Mouse (Mus musculus) liver, embryonic 14.5 days (tissue): ENCODE data around the gene Lrrc4. TPM values are rescaled to one million over a fixed set of nuclear protein-coding genes. Genes with fewer than 3 reads are reported as not detected.

ENCODE experiments used
- ATAC-seq: fragments of 200-750 bp; cut with Nextera tagmentation; 2 replicates; pipeline ENCODE4 v1.8.0; 2017; ENCODE audit warnings: moderate number of reproducible peaks, mild to moderate bottlenecking, moderate library complexity; ENCODE audit not compliant: insufficient read depth
- DNase-seq, 3 experiments: peaks; one replicate each; pipeline ENCODE4 v3.0.0-alpha.2; 2012 to 2013; ENCODE audit warnings: low read depth in 3 of 3, low spot score in 3 of 3
- H3K27ac ChIP-seq: fragments of 300-500 bp; sonication (generic); 2 replicates; pipeline ENCODE4 v1.5.1; 2014; ENCODE audit warnings: moderate library complexity, mild to moderate bottlenecking, control low read depth, inconsistent platforms
- H3K27me3 ChIP-seq: fragments of 300-500 bp; sonication (generic); 2 replicates; pipeline ENCODE4 v1.6.1; 2014; ENCODE audit warnings: mild to moderate bottlenecking, low read length, moderate library complexity; ENCODE audit not compliant: control insufficient read depth, insufficient read depth
- H3K36me3 ChIP-seq: fragments of 300-500 bp; sonication (generic); replicated peaks from 2 replicates; pipeline ENCODE4 v1.6.1; 2014; ENCODE audit warnings: low read depth; ENCODE audit not compliant: control insufficient read depth, insufficient read depth
- H3K4me1 ChIP-seq, 2 experiments: fragments of 200-500 bp in 1 of 2; fragments of 300-500 bp in 1 of 2; sonication (generic) in 1 of 2; replicated peaks; 2 replicates each; pipeline ENCODE4 v1.6.1; 2012 to 2014; ENCODE audit warnings: antibody characterized with exemption in 1 of 2, inconsistent platforms in 1 of 2, low read length in 1 of 2; ENCODE audit not compliant: control insufficient read depth in 2 of 2, insufficient read depth in 2 of 2
- H3K4me2 ChIP-seq: fragments of 300-500 bp; sonication (generic); 2 replicates; pipeline ENCODE4 v1.6.1; 2014; ENCODE audit warnings: low read depth, mild to moderate bottlenecking, control low read depth, moderate library complexity
- H3K4me3 ChIP-seq, 2 experiments: fragments of 200-500 bp in 1 of 2; fragments of 300-500 bp in 1 of 2; sonication (generic) in 1 of 2; 2 replicates each; pipeline ENCODE4 v1.5.1; 2012 to 2014; ENCODE audit warnings: low read depth in 2 of 2, low read length in 2 of 2, mild to moderate bottlenecking in 2 of 2, control low read depth in 1 of 2, inconsistent platforms in 1 of 2, moderate library complexity in 1 of 2; ENCODE audit not compliant: insufficient read depth in 1 of 2
- H3K9ac ChIP-seq: fragments of 300-500 bp; sonication (generic); replicated peaks from 2 replicates; pipeline ENCODE4 v1.6.1; 2014; ENCODE audit warnings: mild to moderate bottlenecking, control low read depth, moderate library complexity
- H3K9me3 ChIP-seq: fragments of 300-500 bp; sonication (generic); 2 replicates; pipeline ENCODE4 v1.6.1; 2016; ENCODE audit warnings: low read length, mixed read lengths; ENCODE audit not compliant: control insufficient read depth
- CTCF ChIP-seq: IDR thresholded peaks from 2 replicates; pipeline ENCODE4 v1.5.1; 2016; ENCODE audit warnings: antibody characterized with exemption, low read depth, control low read depth
- EP300 ChIP-seq: IDR thresholded peaks from 2 replicates; pipeline ENCODE4 v1.6.1; 2016; ENCODE audit warnings: antibody characterized with exemption, low read depth
- WGBS: fragments of 180-500 bp; shearing (Covaris S2); extraction: QIAGEN DNeasy Blood & Tissue Kit; methylation state at CpG from one replicate; pipeline ENCODE4 v1.1.7; 2014; ENCODE audit not compliant: insufficient replicate concordance; 5-methylcytosine and 5-hydroxymethylcytosine counted together
- polyA plus RNA-seq, 2 experiments: library from polyadenylated mRNA; depleted of rRNA in 1 of 2; stranded (reverse) in 1 of 2; unstranded in 1 of 2; fragments of >200 nt; fragmentation: Nextera tagmentation in 1 of 2; extraction: Ambion mirVana in 1 of 2; gene quantifications; 2 replicates each; pipeline versions ENCODE4 v1.2.1 to v1.2.3; 2012 to 2014

Lrrc4 gene
- polyA plus RNA-seq, 2 experiments: 0.06 to 0.10 TPM

DNA sequence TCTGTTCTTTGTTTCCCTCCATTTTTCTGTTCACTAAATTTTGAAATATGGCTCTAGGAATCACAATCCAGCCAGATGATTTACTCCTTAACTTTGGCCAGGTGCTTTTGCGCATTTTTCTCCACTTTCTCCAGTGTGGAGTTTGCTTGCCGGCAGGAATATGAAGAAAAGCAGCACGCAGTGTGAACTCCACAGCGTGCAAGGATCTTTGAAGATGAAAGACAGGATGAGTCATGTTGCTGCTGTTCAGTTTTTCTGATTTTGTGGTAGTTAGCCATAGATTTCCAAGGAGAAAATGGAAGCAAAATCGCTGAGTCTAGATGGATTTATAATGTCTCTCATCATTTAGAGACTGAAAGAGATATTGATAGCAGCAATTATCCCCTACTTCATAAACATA is 191.5 kb downstream of the Lrrc4 start:
- peaks cover 12 to 13% of the 10 kb centered on the region in 2 experiments for H3K4me1 ChIP-seq
- WGBS: 83% methylated on average over 5 of the region's 5 CpGs
- TF ChIP-seq EP300: no peak
- TF ChIP-seq CTCF: no peak

DNA sequence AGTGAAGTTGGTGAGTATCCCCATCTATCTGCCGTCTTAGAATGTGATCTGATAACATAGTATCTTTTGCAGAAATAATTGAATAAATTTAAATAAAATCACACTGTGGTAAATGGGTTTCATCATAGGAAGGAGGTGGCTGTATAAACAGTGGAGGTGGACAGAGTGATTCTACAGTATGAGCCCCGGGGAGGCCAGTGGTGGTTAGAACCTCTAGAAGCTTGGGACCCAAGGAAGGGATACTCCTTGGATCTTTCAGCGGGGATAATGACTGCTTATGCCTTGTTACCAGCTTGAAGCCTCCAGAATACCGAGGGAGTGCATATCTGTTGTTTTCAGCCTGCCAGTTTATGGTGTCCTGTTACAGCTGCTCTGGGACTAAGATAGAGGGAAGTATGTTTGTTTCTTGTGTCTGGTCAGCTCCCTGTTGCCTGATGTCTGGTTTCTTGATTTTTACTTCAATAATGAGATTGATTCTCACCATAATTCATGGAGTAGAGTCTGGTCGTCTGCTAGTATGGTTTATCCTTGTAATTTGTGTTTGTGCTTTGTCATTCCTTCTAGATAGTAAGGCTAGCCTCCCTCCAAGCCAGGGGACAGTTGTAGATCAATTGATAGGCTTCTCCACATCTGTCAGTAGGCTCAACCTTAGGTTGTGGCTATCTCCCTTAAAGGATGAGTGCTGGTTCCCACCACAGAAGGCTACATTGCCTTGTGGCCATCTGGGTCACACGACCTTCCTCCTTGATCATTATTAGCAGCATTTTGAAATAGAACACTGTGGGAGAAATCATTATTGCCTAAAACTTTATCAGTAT is 195.8 kb downstream of the Lrrc4 start:
- Histone ChIP-seq H3K4me1 (peaks cover 16% of the 10 kb centered on the region in 2 experiments), H3K9me3 (no peaks in the 10 kb centered on the region), H3K4me2 (0 out of 2 replicates have a peak overlapping the region, but pooled peaks have one; percentile 8), H3K36me3 (no peaks in the 10 kb centered on the region), H3K27me3 (no peaks in the 10 kb centered on the region), H3K27ac (no peak overlapping the region; the same call in 1 of the 2 replicates), H3K4me3 (no peak overlapping the region), H3K9ac (no peak overlapping the region; the same call in 1 of the 2 replicates)
- DNase-seq: no peak
- TF ChIP-seq EP300 (0 out of 2 replicates have a peak, but pooled peaks have one; percentile 16), CTCF (no peak)
- 48% methylated on average over 6 of the region's 6 CpGs for WGBS
- ATAC-seq: peak; percentile 70

More for the DNA sequence above, 191.5 kb downstream of the Lrrc4 start:
- Histone ChIP-seq H3K27me3 (no peaks in the 10 kb centered on the region), H3K4me3 (no peak overlapping the region), H3K9me3 (no peaks in the 10 kb centered on the region), H3K27ac (no peak overlapping the region), H3K36me3 (no peaks in the 10 kb centered on the region), H3K4me2 (no peak overlapping the region), H3K9ac (no peak overlapping the region)
- no peak for DNase-seq
- ATAC-seq: no peak

DNA sequence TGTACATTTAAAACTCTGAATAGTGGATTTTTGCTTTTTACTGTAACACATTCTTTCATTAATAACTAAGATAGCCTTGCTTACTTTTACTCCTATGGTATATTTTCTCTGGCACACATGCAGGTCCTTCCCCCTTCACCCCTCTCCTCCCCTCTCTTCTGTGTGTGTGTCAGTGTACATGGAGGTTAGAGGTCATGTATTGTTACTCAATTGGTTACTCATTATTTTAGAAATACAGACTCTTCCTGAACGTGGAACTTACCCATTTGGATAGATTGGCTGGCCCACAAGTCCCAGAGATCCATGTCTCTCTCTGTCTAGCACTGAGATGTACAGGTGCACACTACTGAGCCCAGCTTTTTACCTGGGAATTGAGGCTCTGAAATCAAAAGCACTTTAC is 196.5 kb downstream of the Lrrc4 start:
- Histone ChIP-seq H3K9me3 (no peaks in the 10 kb centered on the region), H3K4me2 (no peak overlapping the region), H3K27me3 (no peaks in the 10 kb centered on the region), H3K9ac (no peak overlapping the region), H3K4me3 (no peak overlapping the region), H3K36me3 (no peaks in the 10 kb centered on the region), H3K4me1 (peaks cover 16 to 17% of the 10 kb centered on the region in 2 experiments), H3K27ac (no peak overlapping the region)
- WGBS: 56% methylated on average over 1 of the region's 1 CpGs
- no peak for DNase-seq
- no peak for TF ChIP-seq EP300
- no peak for TF ChIP-seq CTCF
- 0 out of 2 replicates have a peak, but pooled peaks have one; percentile 32 for ATAC-seq

DNA sequence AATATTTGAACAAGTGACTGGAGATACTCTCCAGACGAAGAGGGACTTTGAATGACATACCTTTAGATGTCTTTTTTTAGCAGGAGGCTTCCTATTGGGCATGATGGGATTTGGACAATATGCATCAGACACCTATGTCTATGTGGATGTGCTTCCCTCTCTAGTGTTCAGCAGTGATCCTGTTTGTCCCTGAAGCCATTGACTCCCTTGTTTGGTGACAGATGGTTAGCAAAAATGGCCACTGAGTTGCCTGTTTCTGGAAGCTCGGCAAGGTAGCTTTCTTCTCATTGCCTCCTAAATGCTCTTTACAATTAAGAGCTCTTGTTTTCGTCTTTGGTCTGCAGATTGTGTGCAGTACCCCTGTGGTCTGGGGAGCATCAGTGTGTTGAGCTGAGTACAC is 197.9 kb downstream of the Lrrc4 start:
- Histone ChIP-seq H3K4me3 (no peak overlapping the region), H3K9me3 (no peaks in the 10 kb centered on the region), H3K27me3 (no peaks in the 10 kb centered on the region), H3K4me2 (no peak overlapping the region), H3K27ac (no peak overlapping the region), H3K9ac (no peak overlapping the region), H3K36me3 (no peaks in the 10 kb centered on the region), H3K4me1 (peaks cover 19 to 21% of the 10 kb centered on the region in 2 experiments)
- DNase-seq (no peak), ATAC-seq (no peak)
- TF ChIP-seq CTCF (no peak), EP300 (no peak)
- WGBS: 59% methylated on average over 3 of the region's 3 CpGs

DNA sequence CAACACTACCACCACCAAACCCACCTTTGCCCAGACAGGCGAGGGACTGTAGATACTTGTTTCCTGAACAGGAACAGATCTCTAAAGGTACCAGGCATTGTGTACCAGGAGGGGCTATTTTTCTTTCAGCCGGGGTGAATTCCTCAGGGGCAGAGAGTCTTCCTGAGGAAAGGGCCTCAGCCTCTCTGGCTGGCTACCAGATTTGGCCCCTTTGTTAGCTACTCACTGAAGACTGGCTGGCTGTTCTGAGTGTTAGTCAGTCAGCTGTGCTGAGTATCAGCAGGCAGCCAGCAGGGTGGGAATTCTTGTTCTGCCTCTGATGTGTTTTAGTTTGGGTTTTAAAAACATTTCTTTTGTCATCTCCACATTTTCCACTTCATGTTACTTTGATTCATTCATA is 198.4 kb downstream of the Lrrc4 start:
- H3K9ac ChIP-seq: no peak overlapping the region
- H3K4me1 ChIP-seq: peaks cover 24 to 25% of the 10 kb centered on the region in 2 experiments
- H3K9me3 ChIP-seq: no peaks in the 10 kb centered on the region
- 50% methylated on average over 2 of the region's 2 CpGs for WGBS
- DNase-seq (no peak), ATAC-seq (no peak)
- no peak overlapping the region for H3K4me3 ChIP-seq
- TF ChIP-seq CTCF (no peak), EP300 (no peak)
- no peaks in the 10 kb centered on the region for H3K27me3 ChIP-seq
- no peaks in the 10 kb centered on the region for H3K36me3 ChIP-seq
- H3K4me2 ChIP-seq: no peak overlapping the region
- H3K27ac ChIP-seq: no peak overlapping the region
